Mouse (Mus musculus) brain, adult 2 months (tissue): ENCODE data around the gene Krt39.

ENCODE experiments used
- DNase-seq: peaks from one replicate; pipeline ENCODE4 v3.0.0; 2011; ENCODE audit warnings: low read depth, low spot score

Krt39 gene

GRCm38 (mm10) chr11:99521288-99521860, at the start of gene Krt39:
Gene Krt39 (minus strand): TSS chr11:99521338.
- no peak for DNase-seq

DNA sequence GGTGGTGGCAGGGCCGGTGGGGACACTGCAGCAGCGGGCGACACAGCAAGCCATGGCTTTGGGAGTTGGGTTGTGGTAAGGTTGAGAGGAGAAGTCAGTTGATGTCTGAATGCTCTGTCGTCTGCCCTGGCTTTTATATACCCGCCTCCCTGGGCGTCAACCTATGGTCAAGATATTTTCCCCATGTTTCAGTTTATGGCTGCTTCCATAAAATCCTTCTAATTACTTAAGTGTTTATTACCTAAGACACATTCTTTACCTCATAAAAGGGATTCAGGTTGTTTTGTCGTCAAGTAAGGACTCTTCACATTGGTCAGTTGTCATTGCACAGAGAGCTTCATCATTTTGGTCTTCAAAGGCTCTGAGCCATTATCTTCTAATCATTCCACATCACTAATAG, 45.4 kb upstream of the Krt39 start, which contains the start of gene Krtap3-1:
Gene Krtap3-1 (minus strand): TSS at position 101 of the 400 bp plus-strand sequence.
- DNase-seq, result no peak

- DNase-seq, result no peak
Observed at GRCm38 (mm10) chr11:99562580-99562979, 41.4 kb upstream of the Krt39 start.

GRCm38 (mm10) chr11:99559366-99559765, 38.2 kb upstream of the Krt39 start, which contains the start of gene Gm11939:
Gene Gm11939 (minus strand): TSS chr11:99559466.
- no peak for DNase-seq

- DNase-seq, result peak; percentile 60
Observed at GRCm38 (mm10) chr11:99557976-99558745, 37.0 kb upstream of the Krt39 start.

DNA sequence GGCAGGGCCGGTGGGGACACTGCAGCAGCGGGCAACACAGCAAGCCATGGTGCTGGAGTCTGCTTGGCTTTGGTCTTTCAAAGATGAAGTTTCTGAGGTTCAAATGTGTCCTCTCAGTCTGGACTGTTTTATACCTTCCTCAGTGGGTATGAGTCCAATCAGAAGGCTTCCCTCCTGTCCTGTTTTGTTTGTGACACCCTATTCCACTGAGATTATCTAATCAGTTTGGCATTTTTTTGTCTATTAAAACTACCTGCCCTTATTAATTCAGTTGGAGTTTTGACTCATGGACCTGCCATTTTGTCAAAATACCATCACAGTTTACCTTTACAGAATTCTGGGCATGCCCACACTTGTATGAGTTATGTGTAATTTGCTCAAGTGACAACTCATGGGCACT, 35.6 kb upstream of the Krt39 start, which contains the start of gene Krtap3-2:
Gene Krtap3-2 (minus strand): TSS at position 101 of the 400 bp plus-strand sequence.
- no peak for DNase-seq

DNA sequence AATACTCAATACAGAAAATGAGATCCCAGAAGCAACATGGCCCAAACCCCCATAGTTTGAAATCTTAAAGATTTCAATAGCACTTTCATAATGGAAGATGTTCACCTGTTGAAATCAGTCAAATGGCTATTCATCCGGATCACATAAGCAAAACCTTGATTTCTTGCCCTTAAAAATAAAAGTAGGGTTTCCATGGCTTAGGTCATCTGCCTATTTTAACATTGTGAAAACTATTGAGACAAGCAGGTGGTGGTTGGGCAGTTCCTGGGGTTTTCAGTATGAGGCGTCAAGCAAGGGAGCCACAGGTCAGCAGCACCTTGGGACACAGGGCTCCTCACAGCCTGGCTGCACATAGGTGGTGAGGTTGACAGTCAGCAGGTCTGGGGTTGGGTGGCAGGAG, 35.1 kb upstream of the Krt39 start:
- no peak for DNase-seq

DNA sequence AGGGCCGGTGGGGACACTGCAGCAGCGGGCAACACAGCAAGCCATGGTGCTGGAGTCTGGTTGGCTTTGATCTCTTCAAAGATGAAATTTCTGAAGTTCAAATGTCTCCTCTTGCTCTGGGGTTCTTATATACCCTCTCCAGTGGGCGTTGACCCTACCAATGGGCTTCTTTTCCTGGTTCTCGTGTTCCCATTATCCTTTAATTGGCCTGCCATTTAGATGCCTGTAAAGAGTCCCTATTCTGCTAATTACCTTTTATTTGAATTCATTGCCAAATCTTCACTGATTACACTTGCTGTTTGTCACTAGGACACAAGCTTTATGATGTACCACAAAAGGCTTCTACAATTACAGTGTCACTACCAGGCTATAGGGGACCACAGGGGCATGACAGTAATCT, 29.6 kb upstream of the Krt39 start, which contains the start of gene Krtap3-3:
Gene Krtap3-3 (minus strand): TSS at position 101 of the 400 bp plus-strand sequence.
- no peak for DNase-seq

GRCm38 (mm10) chr11:99547892-99548291, 26.8 kb upstream of the Krt39 start:
- no peak for DNase-seq

GRCm38 (mm10) chr11:99539721-99540120, 18.6 kb upstream of the Krt39 start:
- peak; percentile 88 for DNase-seq

- no peak for DNase-seq
Observed at GRCm38 (mm10) chr11:99514098-99514497, 7.0 kb downstream of the Krt39 start.

- no peak for DNase-seq
Observed at GRCm38 (mm10) chr11:99500095-99500805, 20.9 kb downstream of the Krt39 start.

- no peak for DNase-seq
Observed at GRCm38 (mm10) chr11:99496460-99496859, 24.7 kb downstream of the Krt39 start.

- no peak for DNase-seq
Observed at GRCm38 (mm10) chr11:99494741-99495140, 26.4 kb downstream of the Krt39 start.

DNA sequence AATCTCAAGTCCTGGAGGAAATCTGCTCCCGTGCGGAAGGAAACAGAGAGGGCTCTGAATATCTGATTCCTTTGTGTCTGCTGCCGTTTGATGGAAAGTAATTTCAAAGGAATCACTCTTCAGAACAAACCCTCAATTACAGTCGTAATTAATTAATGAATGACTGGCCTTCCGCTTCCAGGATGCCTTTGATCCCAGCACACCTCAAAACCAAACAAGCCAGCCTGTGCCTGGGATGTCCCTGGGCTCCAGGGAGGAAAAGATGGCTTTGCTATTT, 27.6 kb downstream of the Krt39 start:
- no peak for DNase-seq

DNA sequence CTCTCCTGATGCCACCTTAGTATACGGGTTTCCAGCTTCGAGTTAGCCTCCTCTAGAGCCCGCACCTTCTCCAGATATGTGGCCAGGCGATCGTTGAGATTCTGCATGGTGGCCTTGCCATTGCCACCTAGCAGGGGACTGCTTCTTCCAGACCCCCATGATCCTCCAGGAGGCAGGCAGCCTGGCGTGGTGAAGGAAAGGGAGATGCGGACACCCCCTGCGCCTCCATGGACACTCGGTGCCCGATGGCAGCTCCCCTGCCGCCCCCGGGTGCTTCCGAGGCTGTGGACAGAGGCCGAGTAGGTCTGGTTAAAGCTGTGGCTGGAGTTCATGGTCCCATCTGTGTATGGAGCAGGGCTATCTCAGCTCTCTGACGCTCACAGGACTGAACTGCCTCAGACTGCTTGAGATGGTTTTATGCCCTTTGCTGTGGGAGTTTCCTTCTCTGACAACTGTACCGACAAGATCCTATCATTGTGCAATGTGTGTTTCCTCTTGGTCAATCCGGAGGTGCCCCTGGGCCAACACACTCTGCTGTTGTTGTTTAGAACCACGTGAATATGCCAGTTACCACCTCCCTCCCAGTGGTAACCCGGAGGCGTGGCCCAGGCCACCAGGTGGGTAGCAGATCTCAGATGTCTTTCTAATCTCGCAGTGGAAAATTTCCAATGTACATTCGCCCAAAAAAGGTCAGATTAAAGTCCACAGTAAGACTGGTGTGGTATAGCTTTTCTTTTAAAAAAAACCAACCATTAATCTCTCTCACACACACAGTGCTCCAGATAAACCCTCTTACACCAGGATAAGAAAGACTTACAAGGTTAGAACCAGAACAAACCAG, 28.2 kb downstream of the Krt39 start, which contains the start of gene Krt23:
Gene Krt23 (minus strand): TSS at position 405 of the 841 bp plus-strand sequence.
- no peak for DNase-seq

GRCm38 (mm10) chr11:99491040-99491439, 30.1 kb downstream of the Krt39 start:
- DNase-seq, result no peak

GRCm38 (mm10) chr11:99490624-99491023, 30.5 kb downstream of the Krt39 start:
- DNase-seq, result no peak

- peak; percentile 44 for DNase-seq
Observed at GRCm38 (mm10) chr11:99489233-99489632, 31.9 kb downstream of the Krt39 start.

DNA sequence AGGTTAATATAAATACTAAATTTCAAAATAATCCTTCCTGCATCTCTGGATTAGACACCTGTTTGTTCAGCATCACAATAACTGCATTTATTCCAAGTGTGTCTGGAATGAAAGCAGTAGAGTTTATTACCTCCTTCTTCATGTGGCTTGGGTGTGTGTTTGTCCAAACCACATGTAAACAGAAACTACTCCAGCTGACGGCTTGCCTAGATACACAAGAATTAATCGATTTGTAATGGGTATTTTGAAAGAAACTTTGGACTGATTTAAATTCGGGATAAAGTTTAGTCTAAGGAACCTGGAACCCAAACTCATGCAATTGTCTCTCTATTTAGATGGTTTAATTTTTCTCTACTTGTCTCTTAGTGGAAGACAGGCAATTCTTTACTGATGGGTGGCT, 46.2 kb downstream of the Krt39 start:
- DNase-seq, result no peak

DNA sequence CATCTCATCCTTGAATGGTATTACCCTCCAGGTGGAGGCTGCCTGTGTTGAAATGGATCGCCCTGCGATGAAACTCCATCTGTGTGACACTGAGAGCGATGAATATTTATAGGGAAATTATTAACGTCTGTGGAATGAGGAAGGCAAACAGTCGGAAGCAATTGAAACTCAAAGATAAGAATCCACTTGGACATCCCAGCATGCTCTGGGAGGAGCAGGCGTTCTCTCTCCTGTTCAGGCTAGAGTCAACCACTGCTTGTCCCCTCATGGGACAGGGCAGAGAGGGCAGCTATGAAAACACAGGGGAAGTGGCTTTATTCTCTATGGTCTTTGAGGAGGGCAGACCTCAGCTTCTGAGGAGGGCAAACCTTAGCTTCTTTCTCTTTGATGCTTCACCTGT, 47.7 kb downstream of the Krt39 start:
- no peak for DNase-seq

GRCm38 (mm10) chr11:99472405-99472804, 48.7 kb downstream of the Krt39 start:
- peak; percentile 76 for DNase-seq
